Comparison of ENCODE assay signal across 8 mouse cellular contexts in the genomic region with DNA sequence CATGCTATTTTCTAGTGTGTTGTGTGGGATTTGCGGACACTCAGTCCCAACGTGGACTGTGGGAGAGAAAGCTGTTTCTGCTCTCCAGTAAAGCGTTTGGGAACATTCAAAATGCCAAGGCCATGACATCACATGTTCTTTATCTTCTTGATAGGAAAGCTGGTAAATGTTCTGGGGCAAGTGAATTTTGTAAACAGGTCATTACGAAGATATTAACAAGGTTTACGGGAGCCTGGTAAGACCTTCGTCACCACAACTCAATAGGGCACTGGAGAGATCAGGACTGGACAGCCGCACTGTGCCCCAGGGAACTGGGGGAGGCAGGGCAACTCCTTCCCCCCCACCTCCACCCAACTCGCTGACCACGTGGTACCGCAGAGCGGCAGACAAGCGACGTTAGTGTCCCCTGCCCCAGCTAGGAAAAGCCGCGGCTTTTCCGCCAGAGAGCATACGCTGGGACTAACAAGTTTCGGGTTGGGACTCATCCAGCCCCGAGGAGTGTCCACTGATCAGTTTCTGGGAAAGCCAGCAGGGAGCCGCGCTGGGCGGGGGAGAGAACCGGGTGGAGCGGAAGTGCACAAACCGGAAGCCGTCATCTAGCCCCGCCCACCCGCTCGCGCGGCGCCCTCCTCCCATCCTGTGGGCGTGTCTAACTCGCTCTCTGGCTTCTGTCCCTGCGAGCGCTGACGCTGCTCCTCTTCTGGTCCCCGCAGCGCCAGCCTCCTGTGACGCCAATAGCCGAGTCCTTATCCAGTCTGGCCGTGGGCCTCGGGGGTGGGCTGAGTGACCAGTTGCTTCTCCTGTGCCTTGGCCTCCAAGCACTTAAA. TPM values are rescaled to one million over a fixed set of nuclear protein-coding genes. Genes with fewer than 3 reads are reported as not detected.
DNase-seq lines count a peak whose midpoint lies in the region; ATAC-seq and TF ChIP-seq lines count a peak whose summit lies in the region.

No protein-coding gene starts in this region.

- H3K9me3 ChIP-seq in embryonic facial prominence, embryonic 13.5 days: 0 out of 2 replicates have a peak, but pooled peaks cover under 1% of the 10 kb centered on the region
- no peaks in the 10 kb centered on the region for H3K9me3 ChIP-seq in limb, embryonic 14.5 days (ENCODE audit: control insufficient read depth, low read length)
- H3K9me3 ChIP-seq in midbrain, postnatal 0 days (ENCODE audit: low read length): no peaks in the 10 kb centered on the region

- peak; percentile 99 for DNase-seq in 3134 (ENCODE audit: extremely low read depth, insufficient read length, low spot score)
- DNase-seq in adrenal gland, postnatal 36 days: peak; percentile 98 to 99
- peak; percentile 97 for DNase-seq in heart, adult 8-10 months (ENCODE audit: low spot score)
- DNase-seq in kidney, adult 9 months: peak; percentile 99
- DNase-seq in limb, embryonic 14.5 days (ENCODE audit: low spot score): peak; percentile 98
- DNase-seq in midbrain, postnatal 0 days (ENCODE audit: low spot score): peak; percentile 97
- peak; percentile 97 to 98 for DNase-seq in spleen, postnatal 14 days (ENCODE audit: low spot score in 2 of 2)

- peak overlapping the region; percentile 74 for H3K4me2 ChIP-seq in embryonic facial prominence, embryonic 13.5 days
- peak overlapping the region; percentile 68 for H3K4me2 ChIP-seq in limb, embryonic 14.5 days (replicated peaks; ENCODE audit: low read depth, low read length, severe bottlenecking)
- H3K4me2 ChIP-seq in midbrain, postnatal 0 days (ENCODE audit: low read depth, low read length, poor library complexity, severe bottlenecking): peak overlapping the region; percentile 62

- 0 out of 2 replicates have a peak, but pooled peaks cover 12% of the 10 kb centered on the region for H3K4me1 ChIP-seq in embryonic facial prominence, embryonic 13.5 days
- peaks cover 10% of the 10 kb centered on the region; the same call in 1 of the 2 replicates for H3K4me1 ChIP-seq in limb, embryonic 14.5 days (ENCODE audit: control insufficient read depth, insufficient read depth, low read length)
- H3K4me1 ChIP-seq in midbrain, postnatal 0 days (ENCODE audit: insufficient read depth, low read length): 0 out of 2 replicates have a peak, but pooled peaks cover 2% of the 10 kb centered on the region

- peak; percentile 97 for ATAC-seq in embryonic facial prominence, embryonic 13.5 days (ENCODE audit: insufficient number of reproducible peaks, insufficient read depth, low FRiP score, low TSS enrichment, low read depth)
- ATAC-seq in limb, embryonic 14.5 days (ENCODE audit: low FRiP score, low read depth): peak; percentile 95
- peak; percentile 97 for ATAC-seq in midbrain, postnatal 0 days (ENCODE audit: low FRiP score)

- TF ChIP-seq POLR2A in limb, embryonic 14.5 days (IDR thresholded peaks at IDR 0.05; ENCODE audit: borderline replicate concordance, extremely low read depth, insufficient read depth, insufficient read length): peak; percentile 65; the same call in 1 of the 2 replicates

- H3K4me3 ChIP-seq in embryonic facial prominence, embryonic 13.5 days: peak overlapping the region; percentile 61
- H3K4me3 ChIP-seq in limb, embryonic 14.5 days (replicated peaks; ENCODE audit: low read length): peak overlapping the region; percentile 63
- H3K4me3 ChIP-seq in midbrain, postnatal 0 days (ENCODE audit: low read depth, low read length): peak overlapping the region; percentile 63

- H3K27ac ChIP-seq in embryonic facial prominence, embryonic 13.5 days: peak overlapping the region; percentile 96
- peak overlapping the region; percentile 96 for H3K27ac ChIP-seq in limb, embryonic 14.5 days (replicated peaks; ENCODE audit: low read depth, low read length)
- peak overlapping the region; percentile 97 for H3K27ac ChIP-seq in midbrain, postnatal 0 days (ENCODE audit: low read depth, low read length)

- no peaks in the 10 kb centered on the region for H3K36me3 ChIP-seq in embryonic facial prominence, embryonic 13.5 days
- no peaks in the 10 kb centered on the region for H3K36me3 ChIP-seq in limb, embryonic 14.5 days (ENCODE audit: control insufficient read depth, insufficient read depth, low read length)
- H3K36me3 ChIP-seq in midbrain, postnatal 0 days (ENCODE audit: insufficient read depth, low read length): no peaks in the 10 kb centered on the region

- under 1% methylated on average over 43 of the region's 43 CpGs for WGBS in embryonic facial prominence, embryonic 13.5 days
- under 1% methylated on average over 42 of the region's 43 CpGs for WGBS in limb, embryonic 14.5 days
- WGBS in midbrain, postnatal 0 days: under 1% methylated on average over 38 of the region's 43 CpGs

- no peaks in the 10 kb centered on the region for H3K27me3 ChIP-seq in embryonic facial prominence, embryonic 13.5 days
- no peaks in the 10 kb centered on the region for H3K27me3 ChIP-seq in limb, embryonic 14.5 days (ENCODE audit: control insufficient read depth, insufficient read depth, low read length)
- H3K27me3 ChIP-seq in midbrain, postnatal 0 days (ENCODE audit: insufficient read depth, low read length): no peaks in the 10 kb centered on the region

- peak; percentile 27 for TF ChIP-seq CTCF in midbrain, postnatal 0 days (IDR thresholded peaks at IDR 0.05)

- H3K9ac ChIP-seq in embryonic facial prominence, embryonic 13.5 days: peak overlapping the region; percentile 80
- peak overlapping the region; percentile 70 for H3K9ac ChIP-seq in limb, embryonic 14.5 days (ENCODE audit: low read depth, low read length, severe bottlenecking)
- peak overlapping the region; percentile 78 for H3K9ac ChIP-seq in midbrain, postnatal 0 days (replicated peaks; ENCODE audit: low read length, poor library complexity, severe bottlenecking)

RNA-seq across cellular contexts. Expression of a gene that starts 16.4 kb away (rescaled TPM):
- total RNA-seq in adrenal gland, postnatal 36 days (2021): 100 to 1,000 TPM in 1 of 2 experiments, 10 to 100 TPM in 1; 80.0 to 129 TPM
- 107 and 123 TPM in 2 replicates for polyA plus RNA-seq in embryonic facial prominence, embryonic 13.5 days (2015; fragmentation: Nextera tagmentation; extraction: Ambion mirVana)
- total RNA-seq in heart, adult 8-10 months (2022): 10 to 100 TPM; 14.9 to 20.4 (median 16.9) TPM
- 122 and 137 TPM in 2 replicates for polyA plus RNA-seq in limb, embryonic 14.5 days (2012; rRNA removed)
- polyA plus RNA-seq in limb, embryonic 14.5 days (2014; fragmentation: Nextera tagmentation; extraction: Ambion mirVana): 127 and 135 TPM in 2 replicates
- total RNA-seq in midbrain, postnatal 0 days (2014; rRNA removed): 38.7 and 60.3 TPM in 2 replicates
- 52.2 and 58.4 TPM in 2 replicates for polyA plus RNA-seq in midbrain, postnatal 0 days (2015; fragmentation: Nextera tagmentation; extraction: Ambion mirVana)

Comparison
In these comparisons a context has a peak if more than half of its experiments do, and no peak if none do; other contexts are left out.
1. Peak in every context shown above with its lines: DNase-seq, ATAC-seq, H3K4me3 ChIP-seq and H3K27ac ChIP-seq.